Mouse (Mus musculus) kidney, adult 2 months (tissue): ENCODE results near the gene Ptgir.

Experiments used
- CTCF ChIP-seq: fragments of 200-500 bp; conservative IDR thresholded peaks from 2 replicates; pipeline ENCODE4 v1.5.1; 2011; ENCODE audit warnings: low read depth, mild to moderate bottlenecking, control low read depth, low read length, moderate library complexity, mixed read lengths; ENCODE audit not compliant: insufficient read depth, insufficient read length
- POLR2A ChIP-seq: fragments of 200-500 bp; IDR thresholded peaks from one replicate; pipeline ENCODE4 v1.6.1; 2011; ENCODE audit warnings: low read depth, low read length, control low read depth

DNA sequence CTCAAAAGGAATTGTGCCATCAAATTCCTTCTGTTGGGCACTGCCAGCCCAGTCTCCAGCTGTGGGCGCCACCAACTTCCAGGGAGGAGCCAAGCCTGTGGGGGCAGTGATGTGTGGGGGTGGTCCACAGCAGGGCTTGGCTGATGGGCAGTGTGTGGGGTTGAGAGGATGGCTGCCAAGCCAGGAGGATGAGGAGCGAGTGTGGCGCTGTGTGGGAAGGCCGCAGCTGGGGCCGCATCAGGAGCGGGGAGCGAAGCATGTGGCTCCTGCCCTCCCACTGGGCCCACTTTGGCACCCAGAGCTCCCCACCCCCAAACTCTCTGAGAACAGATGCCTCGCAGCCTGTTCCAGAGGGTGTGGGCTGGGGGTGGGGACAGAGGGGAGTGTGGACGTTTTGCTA, 11.7 kb downstream of the Ptgir start:
- TF ChIP-seq CTCF (no peak), POLR2A (no peak)
